Mouse (Mus musculus) E14TG2a.4 (cell line): ENCODE data around the gene Sys1.

ENCODE experiments used
- H3K27me3 ChIP-seq: 2 replicates; pipeline ENCODE4 v1.6.1; 2014; ENCODE audit warnings: low read length, control low read depth; ENCODE audit not compliant: insufficient read depth
- H3K36me3 ChIP-seq: 2 replicates; pipeline ENCODE4 v1.6.1; 2014; ENCODE audit warnings: low read length, control low read depth; ENCODE audit not compliant: insufficient read depth
- H3K4me1 ChIP-seq: replicated peaks from 2 replicates; pipeline ENCODE4 v1.6.1; 2014; ENCODE audit warnings: low read depth, low read length, control low read depth
- H3K4me3 ChIP-seq: replicated peaks from 2 replicates; pipeline ENCODE4 v1.5.1; 2014; ENCODE audit warnings: mild to moderate bottlenecking, low read length
- H3K9me3 ChIP-seq: 2 replicates; pipeline ENCODE4 v1.6.1; 2014; ENCODE audit warnings: low read length, control low read depth
- CTCF ChIP-seq: conservative IDR thresholded peaks from 2 replicates; pipeline ENCODE4 v1.5.1; 2014; ENCODE audit warnings: low read length
- NANOG ChIP-seq: IDR thresholded peaks from 2 replicates; pipeline ENCODE4 v1.6.1; 2014; ENCODE audit warnings: borderline replicate concordance, low read length, mixed read lengths
- POU5F1 ChIP-seq: IDR thresholded peaks from 2 replicates; pipeline ENCODE4 v1.6.1; 2014; ENCODE audit warnings: low read length, borderline replicate concordance

The Sys1 gene

GRCm38 (mm10) chr2:164422675-164423393 is 33.9 kb upstream of the Sys1 start:
- peaks cover 20% of the 10 kb centered on the region for H3K27me3 ChIP-seq
- no peak overlapping the region for H3K4me3 ChIP-seq
- no peak for TF ChIP-seq NANOG
- TF ChIP-seq POU5F1 = no peak
- no peak for TF ChIP-seq CTCF
- H3K36me3 ChIP-seq = peaks cover 32% of the 10 kb centered on the region
- 0 out of 2 replicates have a peak, but pooled peaks cover 4% of the 10 kb centered on the region for H3K9me3 ChIP-seq
- H3K4me1 ChIP-seq = peaks cover 58% of the 10 kb centered on the region

DNA sequence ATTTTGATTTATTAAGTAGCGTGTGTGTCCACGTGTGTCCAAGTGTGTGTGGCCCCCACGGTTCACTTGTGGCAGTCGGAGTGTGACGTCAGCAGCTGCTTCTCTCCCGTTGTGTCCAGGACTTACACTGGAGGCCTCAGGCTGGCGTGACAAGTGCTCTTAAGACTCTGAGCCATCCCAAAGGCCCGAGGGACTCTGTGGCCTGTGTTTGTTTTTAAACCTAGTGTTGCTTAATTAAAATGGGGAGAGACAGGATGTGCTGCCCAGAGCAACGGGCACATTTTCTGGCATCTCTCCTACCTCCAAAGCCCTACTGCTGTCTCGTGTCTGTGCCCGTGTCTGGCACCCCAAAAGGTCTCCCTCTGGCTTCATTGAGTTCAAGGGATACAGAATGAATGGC is 33.3 kb upstream of the Sys1 start:
- Histone ChIP-seq H3K4me3 (no peak overlapping the region), H3K9me3 (0 out of 2 replicates have a peak, but pooled peaks cover 4% of the 10 kb centered on the region), H3K27me3 (peaks cover 26% of the 10 kb centered on the region), H3K36me3 (peaks cover 38% of the 10 kb centered on the region), H3K4me1 (peaks cover 59% of the 10 kb centered on the region)
- no peak for TF ChIP-seq POU5F1
- TF ChIP-seq NANOG = no peak
- no peak for TF ChIP-seq CTCF

DNA sequence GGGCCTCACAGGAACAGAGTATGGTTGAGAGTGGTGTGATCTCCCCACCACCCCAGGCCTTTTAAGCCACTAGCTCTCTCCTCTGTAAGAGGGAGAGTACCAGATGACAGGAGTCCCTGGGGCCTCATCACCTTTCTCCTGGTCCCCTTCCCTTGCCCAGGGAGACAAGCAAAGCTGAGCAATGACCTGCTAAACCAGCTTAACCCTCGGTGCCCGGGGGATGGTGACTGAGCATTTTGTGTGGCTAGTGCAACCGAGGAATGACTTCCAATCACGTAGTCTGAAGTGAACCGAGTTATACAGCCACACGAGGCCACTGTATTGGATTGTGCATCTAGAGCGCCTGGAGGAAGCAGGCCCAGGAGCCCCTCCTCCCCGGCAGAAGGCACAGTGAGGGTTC is 32.4 kb upstream of the Sys1 start:
- TF ChIP-seq NANOG (no peak), POU5F1 (no peak), CTCF (no peak)
- Histone ChIP-seq H3K9me3 (0 out of 2 replicates have a peak, but pooled peaks cover 4% of the 10 kb centered on the region), H3K4me1 (peaks cover 59% of the 10 kb centered on the region), H3K27me3 (peaks cover 36% of the 10 kb centered on the region), H3K36me3 (peaks cover 47% of the 10 kb centered on the region), H3K4me3 (no peak overlapping the region)

DNA sequence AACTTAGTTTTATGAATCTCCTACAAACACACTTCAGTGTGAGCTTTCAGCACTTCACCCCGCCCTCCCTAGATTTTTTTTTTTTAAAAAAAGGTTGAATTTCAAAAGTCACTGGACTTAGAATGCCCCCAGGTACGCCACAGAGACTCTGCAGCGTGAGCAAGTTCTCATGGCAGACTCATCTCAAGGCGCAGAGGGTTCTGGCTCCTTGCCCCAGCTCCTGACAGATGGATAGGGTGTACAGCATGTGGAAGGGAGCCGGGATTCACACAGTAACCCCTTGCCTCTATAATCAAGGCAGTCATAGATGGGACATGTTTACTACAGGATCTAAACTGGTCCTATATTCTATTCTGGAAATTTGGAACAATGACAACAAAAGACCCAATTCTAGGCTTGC is 31.4 kb upstream of the Sys1 start:
- H3K4me1 ChIP-seq = peaks cover 61% of the 10 kb centered on the region
- no peak overlapping the region for H3K4me3 ChIP-seq
- H3K9me3 ChIP-seq = 0 out of 2 replicates have a peak, but pooled peaks cover 4% of the 10 kb centered on the region
- no peak for TF ChIP-seq NANOG
- no peak for TF ChIP-seq POU5F1
- no peak for TF ChIP-seq CTCF
- H3K27me3 ChIP-seq = peaks cover 41% of the 10 kb centered on the region
- H3K36me3 ChIP-seq = peaks cover 53% of the 10 kb centered on the region

- H3K27me3 ChIP-seq = peaks cover 44% of the 10 kb centered on the region
- H3K4me1 ChIP-seq = peaks cover 68% of the 10 kb centered on the region
- no peak for TF ChIP-seq CTCF
- TF ChIP-seq NANOG = no peak
- no peak for TF ChIP-seq POU5F1
- peaks cover 53% of the 10 kb centered on the region for H3K36me3 ChIP-seq
- H3K9me3 ChIP-seq = 0 out of 2 replicates have a peak, but pooled peaks cover 4% of the 10 kb centered on the region
- H3K4me3 ChIP-seq = peak overlapping the region; percentile 61
Measured at GRCm38 (mm10) chr2:164426121-164426520, 30.6 kb upstream of the Sys1 start.

- 0 out of 2 replicates have a peak, but pooled peaks cover 4% of the 10 kb centered on the region for H3K9me3 ChIP-seq
- H3K4me1 ChIP-seq = peaks cover 76% of the 10 kb centered on the region
- H3K4me3 ChIP-seq = no peak overlapping the region
- H3K27me3 ChIP-seq = peaks cover 50% of the 10 kb centered on the region
- H3K36me3 ChIP-seq = peaks cover 53% of the 10 kb centered on the region
- TF ChIP-seq CTCF (no peak), NANOG (no peak), POU5F1 (no peak)
Measured at GRCm38 (mm10) chr2:164426952-164427351, 29.8 kb upstream of the Sys1 start.

GRCm38 (mm10) chr2:164428451-164428850 is 28.3 kb upstream of the Sys1 start:
- TF ChIP-seq NANOG (no peak), POU5F1 (0 out of 2 replicates have a peak, but pooled peaks have one; percentile 16), CTCF (no peak)
- H3K9me3 ChIP-seq = 0 out of 2 replicates have a peak, but pooled peaks cover 4% of the 10 kb centered on the region
- H3K27me3 ChIP-seq = peaks cover 64% of the 10 kb centered on the region
- peaks cover 87% of the 10 kb centered on the region for H3K4me1 ChIP-seq
- H3K4me3 ChIP-seq = no peak overlapping the region
- H3K36me3 ChIP-seq = peaks cover 46% of the 10 kb centered on the region

GRCm38 (mm10) chr2:164429881-164430615 is 26.7 kb upstream of the Sys1 start:
- Histone ChIP-seq H3K27me3 (peaks cover 80% of the 10 kb centered on the region), H3K4me1 (peaks cover 96% of the 10 kb centered on the region), H3K9me3 (no peaks in the 10 kb centered on the region), H3K4me3 (peak overlapping the region; percentile 53), H3K36me3 (peaks cover 33% of the 10 kb centered on the region)
- TF ChIP-seq NANOG (peak; percentile 18; the same call in 1 of the 2 replicates), POU5F1 (no peak), CTCF (no peak)
